Mouse (Mus musculus): ENCODE measurements around the gene Ctf1. TPM values are rescaled to one million over a fixed set of nuclear protein-coding genes. Genes with fewer than 3 reads are reported as not detected.

The Ctf1 gene
- polyA plus RNA-seq (2012; rRNA removed), result 7.1 and 7.5 TPM in 2 replicates

GRCm38 (mm10) chr7:127712461-127713385, at the start of gene Ctf1:
Ctf1 (plus strand) TSS chr7:127712736.
- TF ChIP-seq CTCF (IDR thresholded peaks at IDR 0.05; ENCODE audit: extremely low read depth, insufficient read depth, low read length) (no peak), POLR2A (IDR thresholded peaks at IDR 0.05; ENCODE audit: extremely low read depth, insufficient read depth, low read length) (no peak)
- no peak within 1 kb of the TSS for H3K27ac ChIP-seq (ENCODE audit: insufficient read depth, low read length)
- H3K4me3 ChIP-seq (ENCODE audit: insufficient read depth, low read length), result no peak within 1 kb of the TSS

GRCm38 (mm10) chr7:127662926-127663325, 49.6 kb upstream of the Ctf1 start:
- Histone ChIP-seq H3K4me1 (ENCODE audit: control insufficient read depth, insufficient read depth, low read length) (no peaks in the 10 kb centered on the region), H3K4me3 (ENCODE audit: insufficient read depth, low read length) (no peak overlapping the region), H3K27ac (ENCODE audit: insufficient read depth, low read length) (no peak overlapping the region)
- TF ChIP-seq POLR2A (IDR thresholded peaks at IDR 0.05; ENCODE audit: extremely low read depth, insufficient read depth, low read length) (no peak), CTCF (IDR thresholded peaks at IDR 0.05; ENCODE audit: extremely low read depth, insufficient read depth, low read length) (no peak)

More at GRCm38 (mm10) chr7:127712461-127713385, at the start of gene Ctf1:
- no peaks in the 10 kb centered on the region; the same call in 1 of the 2 replicates for H3K4me1 ChIP-seq (ENCODE audit: control insufficient read depth, insufficient read depth, low read length)

- Histone ChIP-seq H3K4me3 (ENCODE audit: insufficient read depth, low read length) (no peak overlapping the region), H3K27ac (ENCODE audit: insufficient read depth, low read length) (no peak overlapping the region), H3K4me1 (ENCODE audit: control insufficient read depth, insufficient read depth, low read length) (no peaks in the 10 kb centered on the region)
- TF ChIP-seq POLR2A (IDR thresholded peaks at IDR 0.05; ENCODE audit: extremely low read depth, insufficient read depth, low read length), result no peak
- TF ChIP-seq CTCF (IDR thresholded peaks at IDR 0.05; ENCODE audit: extremely low read depth, insufficient read depth, low read length), result no peak
Measured at GRCm38 (mm10) chr7:127666066-127666654, 46.4 kb upstream of the Ctf1 start.

- Histone ChIP-seq H3K4me3 (ENCODE audit: insufficient read depth, low read length) (no peak overlapping the region), H3K27ac (ENCODE audit: insufficient read depth, low read length) (no peak overlapping the region), H3K4me1 (ENCODE audit: control insufficient read depth, insufficient read depth, low read length) (no peaks in the 10 kb centered on the region)
- TF ChIP-seq CTCF (IDR thresholded peaks at IDR 0.05; ENCODE audit: extremely low read depth, insufficient read depth, low read length) (no peak), POLR2A (IDR thresholded peaks at IDR 0.05; ENCODE audit: extremely low read depth, insufficient read depth, low read length) (no peak)
Measured at GRCm38 (mm10) chr7:127666679-127667078, 45.9 kb upstream of the Ctf1 start.

- Histone ChIP-seq H3K27ac (ENCODE audit: insufficient read depth, low read length) (no peak overlapping the region), H3K4me1 (ENCODE audit: control insufficient read depth, insufficient read depth, low read length) (no peaks in the 10 kb centered on the region), H3K4me3 (ENCODE audit: insufficient read depth, low read length) (no peak overlapping the region)
- TF ChIP-seq CTCF (IDR thresholded peaks at IDR 0.05; ENCODE audit: extremely low read depth, insufficient read depth, low read length) (no peak), POLR2A (IDR thresholded peaks at IDR 0.05; ENCODE audit: extremely low read depth, insufficient read depth, low read length) (no peak)
Measured at GRCm38 (mm10) chr7:127667171-127667570, 45.4 kb upstream of the Ctf1 start.

- Histone ChIP-seq H3K4me1 (ENCODE audit: control insufficient read depth, insufficient read depth, low read length) (peaks cover 1% of the 10 kb centered on the region; the same call in 1 of the 2 replicates), H3K27ac (ENCODE audit: insufficient read depth, low read length) (no peak overlapping the region), H3K4me3 (ENCODE audit: insufficient read depth, low read length) (no peak overlapping the region)
- TF ChIP-seq POLR2A (IDR thresholded peaks at IDR 0.05; ENCODE audit: extremely low read depth, insufficient read depth, low read length) (no peak), CTCF (IDR thresholded peaks at IDR 0.05; ENCODE audit: extremely low read depth, insufficient read depth, low read length) (no peak)
Measured at GRCm38 (mm10) chr7:127671880-127672774, 40.4 kb upstream of the Ctf1 start.

- TF ChIP-seq POLR2A (IDR thresholded peaks at IDR 0.05; ENCODE audit: extremely low read depth, insufficient read depth, low read length) (no peak), CTCF (IDR thresholded peaks at IDR 0.05; ENCODE audit: extremely low read depth, insufficient read depth, low read length) (no peak)
- Histone ChIP-seq H3K27ac (ENCODE audit: insufficient read depth, low read length) (no peak overlapping the region), H3K4me3 (ENCODE audit: insufficient read depth, low read length) (no peak overlapping the region), H3K4me1 (ENCODE audit: control insufficient read depth, insufficient read depth, low read length) (peaks cover 1% of the 10 kb centered on the region; the same call in 1 of the 2 replicates)
Measured at GRCm38 (mm10) chr7:127672776-127673175, 39.8 kb upstream of the Ctf1 start.

GRCm38 (mm10) chr7:127674977-127675376, 37.6 kb upstream of the Ctf1 start:
- H3K27ac ChIP-seq (ENCODE audit: insufficient read depth, low read length), result no peak overlapping the region
- TF ChIP-seq POLR2A (IDR thresholded peaks at IDR 0.05; ENCODE audit: extremely low read depth, insufficient read depth, low read length) (no peak), CTCF (IDR thresholded peaks at IDR 0.05; ENCODE audit: extremely low read depth, insufficient read depth, low read length) (peak; percentile 99)
- no peak overlapping the region for H3K4me3 ChIP-seq (ENCODE audit: insufficient read depth, low read length)
- peaks cover 1% of the 10 kb centered on the region; the same call in 1 of the 2 replicates for H3K4me1 ChIP-seq (ENCODE audit: control insufficient read depth, insufficient read depth, low read length)

- Histone ChIP-seq H3K27ac (ENCODE audit: insufficient read depth, low read length) (no peak overlapping the region), H3K4me3 (ENCODE audit: insufficient read depth, low read length) (no peak overlapping the region), H3K4me1 (ENCODE audit: control insufficient read depth, insufficient read depth, low read length) (peaks cover 1% of the 10 kb centered on the region; the same call in 1 of the 2 replicates)
- TF ChIP-seq CTCF (IDR thresholded peaks at IDR 0.05; ENCODE audit: extremely low read depth, insufficient read depth, low read length) (no peak), POLR2A (IDR thresholded peaks at IDR 0.05; ENCODE audit: extremely low read depth, insufficient read depth, low read length) (0 out of 2 replicates have a peak, but pooled peaks have one; percentile 22)
Measured at GRCm38 (mm10) chr7:127675391-127675811, 37.1 kb upstream of the Ctf1 start.

All from cortical plate, adult 2 months (tissue).